Mouse (Mus musculus): ENCODE measurements around the gene Cldn11. TPM values are rescaled to one million over a fixed set of nuclear protein-coding genes. Genes with fewer than 3 reads are reported as not detected.

The Cldn11 gene
- 41.9 and 94.6 TPM in 2 replicates for polyA plus RNA-seq (2015; fragmentation: Nextera tagmentation; extraction: Ambion mirVana)

DNA sequence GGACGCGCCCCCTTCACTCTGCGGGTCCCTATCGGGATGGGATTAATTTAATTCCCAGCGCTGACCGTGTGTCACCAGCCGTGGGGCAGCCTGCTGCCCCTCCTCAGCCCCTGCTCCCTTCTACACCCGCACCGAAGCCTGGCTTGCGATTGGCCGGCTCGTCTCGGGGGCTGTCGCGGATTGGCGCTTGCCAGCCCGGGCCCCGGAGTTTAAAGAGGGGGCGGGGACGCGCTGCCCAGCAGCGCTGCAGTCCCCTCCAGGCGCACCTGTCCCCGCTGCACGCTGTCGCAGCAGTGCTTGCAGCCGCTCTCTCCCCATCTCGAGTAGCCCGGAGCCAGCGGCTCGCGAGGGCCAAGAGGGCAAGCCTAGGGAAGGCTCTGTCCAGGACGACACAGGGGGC is at the start of gene Cldn11:
Gene Cldn11 (plus strand): TSS at position 215 of the 400 bp plus-strand sequence.

Other genes starting within 250 kb of the Cldn11 start
- gene Phc3, start 180.5 kb upstream of the Cldn11 start, polyA plus RNA-seq (2015; fragmentation: Nextera tagmentation; extraction: Ambion mirVana): 4.0 and 5.1 TPM in 2 replicates
- 14.5 and 18.9 TPM in 2 replicates for gene Prkci, start 154.2 kb upstream of the Cldn11 start, polyA plus RNA-seq (2015; fragmentation: Nextera tagmentation; extraction: Ambion mirVana)
- gene Skil, start 54.9 kb upstream of the Cldn11 start, polyA plus RNA-seq (2015; fragmentation: Nextera tagmentation; extraction: Ambion mirVana): 9.8 and 14.4 TPM in 2 replicates
- 2.5 and 6.3 TPM in 2 replicates for gene Slc7a14, start 160.5 kb downstream of the Cldn11 start, polyA plus RNA-seq (2015; fragmentation: Nextera tagmentation; extraction: Ambion mirVana)

Data from adrenal gland, postnatal 0 days (tissue).